Mouse (Mus musculus): ENCODE results near the gene Pex7.

Pex7 gene

GRCm38 (mm10) chr10:19877257-19877656 lies 30.2 kb downstream of the Pex7 start:
- DNase-seq (ENCODE audit: extremely low spot score): no peak

- DNase-seq (ENCODE audit: extremely low spot score): no peak
Observed at GRCm38 (mm10) chr10:19876669-19877068, 30.8 kb downstream of the Pex7 start.

- DNase-seq (ENCODE audit: extremely low spot score): no peak
Observed at GRCm38 (mm10) chr10:19875346-19875745, 32.1 kb downstream of the Pex7 start.

DNA sequence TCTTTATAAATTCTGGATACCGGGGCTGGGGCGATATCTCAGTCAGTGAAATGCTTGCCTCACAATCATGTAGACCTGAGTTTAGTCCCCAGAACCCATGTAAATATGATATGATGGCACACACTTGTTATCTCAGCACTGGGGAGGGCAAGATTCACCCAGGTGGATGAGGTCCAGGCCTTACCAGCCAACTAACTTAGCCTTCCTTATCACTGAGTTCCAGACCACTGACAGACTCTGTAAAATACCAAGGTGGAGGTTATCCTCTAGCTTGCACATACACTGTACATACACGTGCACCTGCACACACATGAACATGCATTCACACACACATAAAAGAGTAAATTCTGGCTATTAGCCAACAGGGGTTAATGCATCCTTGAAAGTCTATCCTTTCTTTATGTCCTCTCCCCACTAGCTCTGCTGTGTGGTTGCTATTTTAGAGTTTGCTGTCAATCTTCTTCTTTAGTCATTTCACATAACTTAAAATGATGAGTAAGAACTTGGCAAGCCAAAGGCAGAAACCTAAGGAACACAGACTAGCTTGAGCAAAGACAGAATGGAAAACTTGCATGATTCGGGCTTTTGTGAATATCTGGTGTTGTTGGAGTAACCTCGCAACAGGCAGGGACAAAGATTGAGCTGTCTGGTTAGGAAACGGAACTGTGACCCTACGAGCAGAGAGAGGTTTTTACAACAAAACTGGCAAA lies 51.7 kb downstream of the Pex7 start:
- no peak for DNase-seq (ENCODE audit: extremely low spot score)

- no peak for DNase-seq (ENCODE audit: extremely low spot score)
Observed at GRCm38 (mm10) chr10:19853609-19854008, 53.9 kb downstream of the Pex7 start.

DNA sequence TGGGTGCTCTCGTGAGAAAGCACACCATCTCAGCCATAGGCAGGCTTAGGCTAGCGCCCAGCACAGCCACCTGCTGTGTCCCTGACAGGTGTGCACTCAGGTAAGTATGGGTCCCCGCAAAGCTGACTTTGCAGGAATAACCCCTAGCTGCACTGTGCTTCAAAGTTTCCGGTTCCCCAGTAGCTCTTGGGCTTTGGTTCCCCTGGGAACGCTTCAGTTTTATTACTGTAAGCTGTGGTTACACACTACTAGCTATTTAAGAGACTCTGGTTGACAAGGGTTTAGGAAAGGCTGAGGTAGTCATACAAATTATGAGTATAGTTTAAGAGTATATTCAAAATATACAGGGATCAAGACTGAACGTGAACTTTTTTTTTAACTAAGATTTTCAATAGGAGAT lies 54.7 kb downstream of the Pex7 start:
- no peak for DNase-seq (ENCODE audit: extremely low spot score)

GRCm38 (mm10) chr10:19850998-19851691 lies 56.3 kb downstream of the Pex7 start, which contains the start of gene Slc35d3:
Gene Slc35d3 (minus strand): TSS chr10:19851459.
- DNase-seq (ENCODE audit: extremely low spot score): peak; percentile 44

DNA sequence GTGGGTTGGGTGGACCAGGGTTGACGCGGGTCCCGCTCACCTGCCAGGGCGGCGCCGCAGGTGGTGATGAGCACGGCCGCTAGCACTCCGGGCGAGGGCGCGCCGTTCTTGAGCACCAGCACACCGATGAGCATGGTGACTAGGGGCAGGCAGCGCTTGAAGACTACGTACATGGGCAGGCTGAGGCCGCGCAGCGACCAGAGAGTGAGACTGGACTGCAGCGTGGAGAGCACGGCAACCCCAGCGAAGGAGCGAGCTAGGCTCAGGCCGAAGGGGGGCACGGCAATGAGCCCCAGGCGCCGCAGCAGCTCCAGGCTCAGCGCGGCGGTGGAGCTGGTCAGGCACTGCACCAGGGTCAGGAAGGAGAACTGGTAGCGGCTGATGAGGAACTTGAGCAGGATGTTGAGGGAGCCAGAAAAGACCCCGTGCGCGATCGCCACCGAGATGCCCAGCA lies 56.9 kb downstream of the Pex7 start:
- peak; percentile 66 for DNase-seq (ENCODE audit: extremely low spot score)

DNA sequence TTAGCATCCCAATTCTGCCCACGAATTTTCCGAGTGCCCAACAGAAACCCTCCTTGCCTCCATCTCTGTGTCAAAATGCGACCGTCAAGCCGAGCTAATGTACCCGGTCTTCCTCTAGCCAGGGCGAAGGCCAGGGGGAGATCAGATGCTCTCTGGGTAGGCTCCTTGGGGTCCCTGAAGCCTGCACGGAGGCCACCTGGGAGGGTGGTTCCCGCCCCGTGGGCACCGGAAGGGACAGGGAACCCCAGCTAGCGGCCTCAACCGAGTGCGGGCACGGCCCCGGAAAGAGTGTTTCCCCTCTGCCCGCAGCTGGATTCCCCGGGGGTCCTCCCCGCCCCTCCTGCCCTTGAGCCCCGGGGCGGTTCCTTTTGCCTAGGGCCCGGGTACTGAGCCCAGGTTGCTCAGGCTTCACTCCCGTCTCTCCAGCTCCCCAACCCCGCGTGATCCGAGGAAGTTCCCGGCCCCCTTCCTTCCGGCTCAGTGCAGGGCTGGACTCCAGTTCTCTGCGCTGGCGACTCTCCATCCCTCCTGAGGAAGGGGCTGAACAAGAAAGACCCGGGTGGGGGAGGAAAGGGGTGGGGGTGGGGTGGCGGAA lies 57.6 kb downstream of the Pex7 start:
- peak; percentile 49 for DNase-seq (ENCODE audit: extremely low spot score)

DNA sequence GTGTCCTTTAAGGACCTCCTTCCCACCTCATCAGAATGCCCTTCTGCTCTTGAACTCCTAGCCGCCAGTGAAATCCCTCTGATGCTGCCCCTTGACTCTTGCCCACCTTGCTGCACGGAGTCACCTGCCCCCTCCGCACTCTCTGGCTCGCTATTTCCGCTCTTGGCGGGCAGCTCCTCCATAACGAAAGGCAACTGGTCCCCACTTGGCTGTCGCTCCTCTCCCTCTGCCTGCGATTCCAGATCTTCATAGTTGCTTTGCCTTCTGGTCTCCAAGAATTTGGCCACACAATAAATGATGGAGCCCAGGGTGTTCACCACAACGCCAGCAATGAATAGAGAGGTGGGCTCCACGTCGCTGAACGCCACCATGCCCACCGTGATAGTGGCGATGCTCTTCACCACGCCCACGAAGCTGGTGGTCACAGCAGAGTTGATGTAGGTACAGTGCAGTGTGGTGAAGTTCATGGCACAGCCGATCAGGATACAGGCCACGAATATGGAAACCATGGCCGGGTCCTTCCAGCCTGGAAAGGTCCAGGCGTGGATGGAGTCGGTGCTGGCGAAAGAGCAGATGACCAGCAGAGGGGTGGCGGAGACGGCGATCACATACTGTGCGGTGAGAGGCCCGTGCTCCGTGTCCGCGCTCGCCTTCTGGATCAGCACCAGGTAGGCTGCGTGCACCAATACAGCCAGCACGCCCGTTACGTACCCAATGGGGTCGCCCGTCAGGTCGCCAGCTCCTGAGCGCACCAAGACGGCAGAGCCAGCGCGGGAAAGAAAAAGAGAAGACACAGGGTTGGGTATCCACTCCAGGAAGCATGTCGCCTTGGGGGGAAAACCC lies 58.3 kb downstream of the Pex7 start:
- peak; percentile 35 for DNase-seq (ENCODE audit: extremely low spot score)

DNA sequence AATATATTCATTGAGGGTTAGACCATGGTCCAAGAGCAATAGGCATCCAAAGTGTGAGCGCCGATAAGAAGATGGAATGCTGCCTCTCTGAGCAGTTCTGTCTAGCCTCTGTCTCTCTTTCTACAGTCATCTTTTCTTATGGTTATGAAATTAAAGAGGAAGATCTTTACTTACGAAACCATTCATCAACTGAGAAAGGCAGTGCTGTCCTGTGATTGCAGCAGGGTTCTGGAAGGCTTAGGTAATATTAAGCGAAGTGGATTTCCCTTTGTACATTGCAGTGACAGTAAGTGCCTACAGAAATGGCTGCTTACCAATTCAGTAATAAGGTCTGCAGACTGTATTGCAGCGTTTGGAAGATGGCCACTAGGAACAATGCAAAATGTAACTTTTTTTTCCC lies 67.7 kb downstream of the Pex7 start:
- DNase-seq (ENCODE audit: extremely low spot score): no peak

GRCm38 (mm10) chr10:19835887-19836710 lies 71.4 kb downstream of the Pex7 start:
- DNase-seq (ENCODE audit: extremely low spot score): no peak

- DNase-seq (ENCODE audit: extremely low spot score): no peak
Observed at GRCm38 (mm10) chr10:19834222-19834621, 73.3 kb downstream of the Pex7 start.

DNA sequence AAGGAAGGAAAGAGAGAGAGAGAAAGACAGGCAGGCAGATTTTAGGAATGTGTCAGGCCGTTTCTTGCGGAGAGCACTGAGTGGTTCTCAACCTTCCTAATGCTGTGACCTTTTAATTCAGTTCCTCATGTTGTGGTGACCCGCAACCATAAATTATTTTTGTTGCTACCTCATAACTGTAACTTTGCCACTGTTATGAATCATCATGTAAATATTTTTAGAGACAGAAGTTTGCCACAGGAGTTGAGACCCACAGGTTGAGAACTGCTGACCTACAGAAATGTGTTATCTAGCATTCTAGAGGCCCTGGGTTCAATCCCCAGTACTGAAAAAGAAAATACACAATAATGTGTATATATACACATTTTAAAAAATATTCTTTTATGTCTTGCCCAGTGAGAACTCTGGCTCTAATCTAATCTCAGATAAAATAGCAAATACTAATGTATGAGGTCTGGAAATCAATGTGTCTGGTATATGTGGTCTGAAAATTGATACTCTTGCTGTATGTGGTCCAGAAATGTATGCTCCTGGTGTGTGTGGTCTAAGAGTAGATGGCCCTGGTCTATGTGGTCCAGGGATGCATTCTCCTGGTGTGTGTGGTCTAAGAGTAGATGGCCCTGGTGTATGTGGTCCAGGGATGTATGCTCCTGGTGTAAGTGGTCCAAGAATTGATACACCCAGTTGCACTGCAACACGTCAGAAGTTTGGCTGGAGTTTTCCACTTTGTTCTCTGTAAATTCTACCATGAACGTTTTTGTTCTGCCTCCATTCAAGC lies 76.2 kb downstream of the Pex7 start:
- no peak for DNase-seq (ENCODE audit: extremely low spot score)

- no peak for DNase-seq (ENCODE audit: extremely low spot score)
Observed at GRCm38 (mm10) chr10:19820986-19821385, 86.5 kb downstream of the Pex7 start.

DNA sequence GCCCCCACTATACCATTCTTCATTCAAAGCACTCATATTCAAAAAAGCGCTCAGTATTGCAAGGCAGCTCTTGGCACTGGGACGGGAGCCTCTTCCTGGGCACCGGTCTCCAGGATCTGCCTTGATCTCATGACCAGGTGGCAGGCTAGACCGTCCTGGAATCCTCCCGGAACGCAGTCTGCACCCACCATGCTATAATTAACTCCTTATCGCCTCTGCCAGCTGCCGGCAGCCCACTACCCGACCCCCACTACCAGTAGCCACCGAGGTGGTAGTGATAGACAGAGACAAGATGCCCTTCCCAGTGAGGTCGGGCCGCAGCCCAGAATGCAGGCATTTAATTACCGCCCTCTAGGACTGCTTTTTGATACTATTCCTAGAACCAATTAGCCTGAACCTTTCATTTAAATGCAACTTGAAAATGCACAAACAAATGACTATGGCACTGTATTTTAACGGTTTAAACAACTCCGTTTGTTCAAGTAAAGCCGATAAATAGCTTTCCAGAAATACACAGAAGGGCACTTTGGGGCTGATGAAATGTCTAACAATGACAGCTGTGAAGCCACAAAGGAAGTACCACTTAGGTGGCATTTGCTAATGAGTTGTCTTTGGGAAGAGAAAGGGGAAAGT lies 88.7 kb downstream of the Pex7 start:
- DNase-seq (ENCODE audit: extremely low spot score): no peak

- peak; percentile 12 for DNase-seq (ENCODE audit: extremely low spot score)
Observed at GRCm38 (mm10) chr10:19815371-19815770, 92.1 kb downstream of the Pex7 start.

DNA sequence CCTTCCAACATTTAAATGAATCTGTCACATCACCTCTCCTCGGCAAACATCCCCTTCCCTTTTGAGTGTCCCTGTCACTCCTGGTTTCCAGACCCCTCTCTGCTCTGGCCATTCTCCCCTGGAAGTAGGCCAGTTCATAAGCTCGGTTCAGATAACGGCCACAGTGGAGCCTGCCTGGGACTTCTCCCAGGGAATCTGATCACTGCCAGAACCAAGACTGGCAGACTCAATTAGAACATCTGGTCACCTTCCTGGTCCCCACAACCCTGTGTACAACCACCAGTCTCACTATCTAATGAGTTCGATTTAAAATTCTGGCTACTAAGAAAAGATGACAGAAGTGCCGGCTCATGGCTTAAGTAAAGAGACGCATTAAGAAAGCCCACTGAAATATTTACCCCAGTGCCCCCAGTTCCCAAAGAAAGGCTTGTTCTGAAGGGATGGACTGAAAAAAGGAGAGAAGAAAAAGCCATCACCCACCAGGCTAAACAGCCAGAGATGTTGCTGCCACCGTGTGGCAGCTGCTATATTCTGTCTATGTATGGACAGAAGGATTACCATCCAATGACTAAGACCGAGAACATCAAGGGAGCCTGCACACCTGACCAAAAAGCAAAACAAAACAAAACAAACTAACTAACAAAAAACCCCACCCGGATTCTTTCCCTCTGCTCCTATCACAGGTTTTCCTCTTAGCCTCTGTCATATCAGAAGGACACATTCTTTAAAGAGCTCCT lies 95.9 kb downstream of the Pex7 start:
- DNase-seq (ENCODE audit: extremely low spot score): peak; percentile 7

DNA sequence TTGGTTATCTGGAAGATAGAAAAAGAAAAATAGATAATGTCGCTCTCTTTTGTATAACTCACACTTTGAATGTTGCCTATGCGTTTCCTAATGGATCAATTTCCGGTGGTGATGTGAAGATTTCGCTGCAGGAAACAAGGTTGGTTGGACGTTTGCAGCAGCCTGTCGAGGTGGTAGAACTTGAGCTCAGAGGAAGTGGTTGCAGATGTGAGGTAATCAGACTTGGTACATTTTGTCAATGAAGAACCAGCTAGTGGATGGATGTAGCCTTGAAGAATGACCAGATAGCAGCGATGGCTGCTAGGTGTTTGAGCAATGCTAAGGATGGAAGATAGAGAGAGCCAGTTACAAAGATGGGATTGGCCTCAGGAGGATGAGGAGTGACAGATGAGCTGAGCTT lies 102.7 kb downstream of the Pex7 start:
- DNase-seq (ENCODE audit: extremely low spot score): no peak

Data from embryo, embryonic 9.5 days (tissue).